Mouse (Mus musculus): Measurements from ENCODE around the gene Sergef. TPM values are rescaled to one million over a fixed set of nuclear protein-coding genes. Genes with fewer than 3 reads are reported as not detected.

Gene Sergef
- total RNA-seq, 2 experiments from 2014 or later: 8.7 to 10.6 TPM

- no peak for DNase-seq (ENCODE audit: low spot score in 2 of 2)
These were observed 21.0 kb downstream of the Sergef start for GRCm38 (mm10) chr7:46618416-46619110.

- no peak for DNase-seq (ENCODE audit: low spot score in 2 of 2)
These were observed 23.1 kb downstream of the Sergef start for GRCm38 (mm10) chr7:46616429-46617005.

GRCm38 (mm10) chr7:46615256-46615977 lies 24.2 kb downstream of the Sergef start:
- DNase-seq (ENCODE audit: low spot score in 2 of 2): no peak

GRCm38 (mm10) chr7:46614263-46614662 lies 25.3 kb downstream of the Sergef start:
- no peak for DNase-seq (ENCODE audit: low spot score in 2 of 2)

- DNase-seq (ENCODE audit: low spot score in 2 of 2): no peak
These were observed 26.5 kb downstream of the Sergef start for GRCm38 (mm10) chr7:46613091-46613490.

GRCm38 (mm10) chr7:46612421-46612937 lies 27.1 kb downstream of the Sergef start:
- no peak for DNase-seq (ENCODE audit: low spot score in 2 of 2)

- DNase-seq (ENCODE audit: low spot score in 2 of 2): no peak
These were observed 27.6 kb downstream of the Sergef start for GRCm38 (mm10) chr7:46611970-46612369.

GRCm38 (mm10) chr7:46609317-46609716 lies 30.3 kb downstream of the Sergef start:
- no peak for DNase-seq (ENCODE audit: low spot score in 2 of 2)

- peak in 1 of 2 experiments; percentile 47 for DNase-seq (ENCODE audit: low spot score in 2 of 2)
These were observed 32.1 kb downstream of the Sergef start for GRCm38 (mm10) chr7:46607428-46608055.

GRCm38 (mm10) chr7:46607031-46607426 lies 32.6 kb downstream of the Sergef start:
- DNase-seq (ENCODE audit: low spot score in 2 of 2): no peak

- DNase-seq (ENCODE audit: low spot score in 2 of 2): peak; percentile 39 to 77
These were observed 33.1 kb downstream of the Sergef start for GRCm38 (mm10) chr7:46606391-46607030.

- DNase-seq (ENCODE audit: low spot score in 2 of 2): no peak
These were observed 36.6 kb downstream of the Sergef start for GRCm38 (mm10) chr7:46603051-46603450.

- peak in 1 of 2 experiments; percentile 72 for DNase-seq (ENCODE audit: low spot score in 2 of 2)
These were observed 37.5 kb downstream of the Sergef start for GRCm38 (mm10) chr7:46602079-46602478.

GRCm38 (mm10) chr7:46601097-46601496 lies 38.5 kb downstream of the Sergef start:
- DNase-seq (ENCODE audit: low spot score in 2 of 2): no peak

- DNase-seq (ENCODE audit: low spot score in 2 of 2): no peak
These were observed 42.6 kb downstream of the Sergef start for GRCm38 (mm10) chr7:46597006-46597405.

- DNase-seq (ENCODE audit: low spot score in 2 of 2): no peak
These were observed 48.1 kb downstream of the Sergef start for GRCm38 (mm10) chr7:46591546-46591945.

- no peak for DNase-seq (ENCODE audit: low spot score in 2 of 2)
These were observed 50.4 kb downstream of the Sergef start for GRCm38 (mm10) chr7:46589181-46589580.

GRCm38 (mm10) chr7:46588005-46588404 lies 51.6 kb downstream of the Sergef start:
- DNase-seq (ENCODE audit: low spot score in 2 of 2): no peak

- no peak for DNase-seq (ENCODE audit: low spot score in 2 of 2)
These were observed 52.1 kb downstream of the Sergef start for GRCm38 (mm10) chr7:46587466-46587865.

- no peak for DNase-seq (ENCODE audit: low spot score in 2 of 2)
These were observed 52.9 kb downstream of the Sergef start for GRCm38 (mm10) chr7:46586621-46587216.

- no peak for DNase-seq (ENCODE audit: low spot score in 2 of 2)
These were observed 56.9 kb downstream of the Sergef start for GRCm38 (mm10) chr7:46582750-46583149.

All from gastrocnemius, postnatal 4 days (tissue).